Mouse (Mus musculus) lung, postnatal 0 days (tissue): Measurements from ENCODE around the gene Gm27021.

Source experiments
- CTCF ChIP-seq: IDR thresholded peaks from 2 replicates; pipeline ENCODE4 v1.5.1; 2016; ENCODE audit warnings: antibody characterized with exemption, mild to moderate bottlenecking
- EP300 ChIP-seq: IDR thresholded peaks from 2 replicates; pipeline ENCODE4 v1.6.1; 2016; ENCODE audit warnings: antibody characterized with exemption, mild to moderate bottlenecking, control low read depth

DNA sequence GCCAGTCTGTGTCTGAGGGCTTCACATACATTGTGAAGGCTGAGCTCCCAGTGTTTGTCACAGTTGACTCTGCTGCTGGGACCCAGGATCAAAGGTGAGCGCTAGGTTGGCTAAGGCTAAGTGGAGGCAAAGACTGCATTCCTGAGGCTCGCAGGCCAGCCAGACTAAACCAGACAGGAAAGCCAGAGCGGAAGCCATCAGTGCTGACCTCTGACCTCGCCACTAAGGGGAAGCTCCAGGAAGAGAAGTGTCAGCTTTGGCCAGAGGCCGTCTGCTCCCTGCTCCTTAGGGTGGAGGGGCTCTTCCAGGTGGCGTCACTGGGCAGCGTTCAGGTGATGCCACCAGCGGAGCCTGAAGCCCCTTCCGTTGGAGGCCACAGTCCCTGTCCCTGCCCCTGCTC, 92.1 kb downstream of the Gm27021 start:
- TF ChIP-seq EP300 (no peak), CTCF (no peak)
